Mouse (Mus musculus) G1E (cell line): ENCODE measurements at regions not wholly inside any gene's neighbourhood (a gene's known extent, or its start where the extent isn't known, plus 50 kb on each side); places are given as distances from the start of the nearest gene placed in this dataset.

Source experiments
- CTCF ChIP-seq: IDR thresholded peaks from 2 replicates; pipeline ENCODE4 v1.5.1; 2012; ENCODE audit warnings: low read depth, low read length, inconsistent platforms, mixed read lengths
- GATA1 ChIP-seq: IDR thresholded peaks from 2 replicates; pipeline ENCODE4 v1.6.1; 2012; ENCODE audit warnings: borderline replicate concordance, low read length, inconsistent platforms, mixed read lengths
- GATA2 ChIP-seq: IDR thresholded peaks from 2 replicates; pipeline ENCODE4 v1.6.1; 2012; ENCODE audit warnings: low read depth, low read length, inconsistent platforms, borderline replicate concordance
- TAL1 ChIP-seq: conservative IDR thresholded peaks from 2 replicates; pipeline ENCODE4 v1.6.1; 2012; ENCODE audit warnings: low read depth, low read length, inconsistent platforms, mixed read lengths

DNA sequence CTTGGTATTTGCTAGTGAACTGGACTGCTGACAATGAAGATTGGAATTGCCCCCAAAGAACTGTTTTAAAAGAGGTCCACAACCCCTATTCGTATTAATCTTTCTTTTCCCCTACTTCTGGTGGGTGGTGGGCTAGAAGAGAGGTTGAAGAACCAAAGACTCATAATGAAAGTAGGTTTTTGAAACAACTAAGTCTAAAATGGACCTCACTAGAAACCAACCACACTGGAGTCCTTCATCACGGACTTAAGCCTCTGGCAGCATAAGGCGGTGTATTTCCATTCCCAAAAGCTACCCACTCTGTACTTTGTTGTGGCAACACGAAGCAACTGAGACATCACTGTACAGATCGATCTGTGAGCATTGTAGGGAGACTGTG is 251.1 kb downstream of the Diras2 start:
- TF ChIP-seq CTCF (no peak), GATA1 (no peak), TAL1 (no peak), GATA2 (no peak)
